34 mouse cellular contexts compared by ENCODE assay signal in the genomic region with DNA sequence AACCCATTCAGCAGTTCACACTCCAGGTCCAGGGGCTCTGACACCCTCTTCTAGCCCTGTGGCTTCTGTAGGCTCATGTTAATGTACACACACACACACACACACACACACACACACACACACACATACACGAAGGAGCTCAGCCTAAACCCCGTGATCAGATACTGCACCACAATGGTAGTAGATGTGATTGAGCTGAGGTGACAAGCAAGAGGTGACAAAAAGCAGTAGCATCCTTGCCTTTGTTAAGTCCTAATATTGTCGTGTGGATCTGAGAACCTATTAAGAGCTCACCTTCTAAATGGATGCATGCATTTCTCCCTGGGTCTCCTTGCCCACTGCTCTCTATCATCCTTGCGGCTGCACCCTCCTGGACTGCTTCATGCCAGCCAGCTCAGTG. TPM values are rescaled to one million over a fixed set of nuclear protein-coding genes. Genes with fewer than 3 reads are reported as not detected.
DNase-seq lines count a peak whose midpoint lies in the region; ATAC-seq and TF ChIP-seq lines count a peak whose summit lies in the region.
"Had no signal": no experiment of that assay in that cellular context is flagged by ENCODE, and none has a peak within 500 bp of the region (broad histone marks: within the 10 kb centered on the region; RNA-seq: fewer than 3 reads in every experiment).

No protein-coding gene starts in this region.

- H3K27me3 ChIP-seq in kidney, adult 2 months (replicated peaks; ENCODE audit: control insufficient read depth, insufficient read depth, low read length), result no peaks in the 10 kb centered on the region
- H3K27me3 ChIP-seq in kidney, embryonic 14.5 days (ENCODE audit: control insufficient read depth, insufficient read depth, low read length), result no peaks in the 10 kb centered on the region
- H3K27me3 ChIP-seq in midbrain, embryonic 12.5 days, result no peaks in the 10 kb centered on the region
- no peaks in the 10 kb centered on the region for H3K27me3 ChIP-seq in midbrain, embryonic 15.5 days (replicated peaks)
- no peaks in the 10 kb centered on the region for H3K27me3 ChIP-seq in liver, embryonic 14.5 days (ENCODE audit: control insufficient read depth, insufficient read depth, low read length)
- H3K27me3 ChIP-seq: embryonic facial prominence, embryonic 15.5 days; forebrain, embryonic 15.5 days; neural tube, embryonic 15.5 days; stomach, embryonic 15.5 days had no signal

- peak; percentile 33 for DNase-seq in kidney, adult 2 months
- DNase-seq in liver, embryonic 14.5 days (ENCODE audit: low read depth in 3 of 3, low spot score in 3 of 3), result no peak
- no peak for DNase-seq in heart, postnatal 4 days
- no peak for DNase-seq in adrenal gland, postnatal 10 days
- DNase-seq: B cell, adult 2 months; cerebellum, adult 8-10 months; cerebellum, postnatal 25 days; gastrocnemius, adult 2 months; gastrocnemius, postnatal 36 days; heart, adult 18-20 months; heart, postnatal 36 days; lung, adult 18-20 months; lung, postnatal 4 days; right cerebral cortex, postnatal 25 days; thymus, postnatal 14 days had no signal

- 54% methylated on average over 4 of the region's 4 CpGs for WGBS in kidney, adult 2 months
- 84% methylated on average over 4 of the region's 4 CpGs for WGBS in kidney, embryonic 14.5 days
- 95% methylated on average over 4 of the region's 4 CpGs for WGBS in midbrain, embryonic 12.5 days
- WGBS in midbrain, embryonic 15.5 days, result 77% methylated on average over 4 of the region's 4 CpGs
- WGBS in liver, embryonic 14.5 days (ENCODE audit: insufficient replicate concordance), result 48% methylated on average over 4 of the region's 4 CpGs

- no peak for TF ChIP-seq POLR2A in kidney, adult 2 months (IDR thresholded peaks at IDR 0.05; ENCODE audit: low read depth, low read length)

- ATAC-seq in kidney, embryonic 14.5 days (ENCODE audit: low FRiP score, low TSS enrichment), result no peak
- no peak for ATAC-seq in midbrain, embryonic 12.5 days (ENCODE audit: low FRiP score, low read depth)
- ATAC-seq in midbrain, embryonic 15.5 days (replicated peaks), result no peak
- ATAC-seq in liver, embryonic 14.5 days (ENCODE audit: insufficient read depth), result 0 out of 2 replicates have a peak, but pooled peaks have one; percentile 34
- ATAC-seq: activated CD4-positive, CD25-positive, alpha-beta regulatory T cell, adult 4 months; forebrain, embryonic 15.5 days; inflammation-experienced regulatory T-cells, adult 6 months; lung, postnatal 0 days had no signal

- TF ChIP-seq CTCF in kidney, adult 2 months (conservative IDR thresholded peaks at IDR 0.05; ENCODE audit: insufficient read depth, insufficient read length, low read depth, low read length), result no peak
- TF ChIP-seq CTCF in liver, embryonic 14.5 days (IDR thresholded peaks at IDR 0.05; ENCODE audit: low read depth), result no peak

- H3K36me3 ChIP-seq in kidney, adult 2 months (ENCODE audit: control insufficient read depth, insufficient read depth, low read length), result no peaks in the 10 kb centered on the region; the same call in 1 of the 2 replicates
- H3K36me3 ChIP-seq in kidney, embryonic 14.5 days (ENCODE audit: control insufficient read depth, insufficient read depth, low read length), result no peaks in the 10 kb centered on the region
- no peaks in the 10 kb centered on the region for H3K36me3 ChIP-seq in midbrain, embryonic 12.5 days
- no peaks in the 10 kb centered on the region for H3K36me3 ChIP-seq in midbrain, embryonic 15.5 days (replicated peaks)
- no peaks in the 10 kb centered on the region for H3K36me3 ChIP-seq in liver, embryonic 14.5 days (replicated peaks; ENCODE audit: control insufficient read depth, insufficient read depth, low read depth)
- H3K36me3 ChIP-seq: embryonic facial prominence, embryonic 10.5 days; embryonic facial prominence, embryonic 15.5 days; forebrain, embryonic 15.5 days; neural tube, embryonic 15.5 days; stomach, embryonic 15.5 days had no signal

- H3K9me3 ChIP-seq in kidney, embryonic 14.5 days (ENCODE audit: control insufficient read depth, low read length), result no peaks in the 10 kb centered on the region
- H3K9me3 ChIP-seq in midbrain, embryonic 12.5 days, result no peaks in the 10 kb centered on the region
- no peaks in the 10 kb centered on the region for H3K9me3 ChIP-seq in midbrain, embryonic 15.5 days
- H3K9me3 ChIP-seq in liver, embryonic 14.5 days (ENCODE audit: control insufficient read depth, low read length), result no peaks in the 10 kb centered on the region
- H3K9me3 ChIP-seq: embryonic facial prominence, embryonic 10.5 days; embryonic facial prominence, embryonic 15.5 days; forebrain, embryonic 15.5 days; megakaryocyte, embryonic 14.5 days; neural tube, embryonic 15.5 days; stomach, embryonic 15.5 days had no signal

- H3K4me2 ChIP-seq in kidney, embryonic 14.5 days (replicated peaks; ENCODE audit: low read depth, low read length), result no peak overlapping the region
- no peak overlapping the region for H3K4me2 ChIP-seq in midbrain, embryonic 12.5 days (replicated peaks)
- H3K4me2 ChIP-seq in midbrain, embryonic 15.5 days, result no peak overlapping the region
- peak overlapping the region; percentile 36 for H3K4me2 ChIP-seq in liver, embryonic 14.5 days (ENCODE audit: low read depth)
- H3K4me2 ChIP-seq: embryonic facial prominence, embryonic 15.5 days; forebrain, embryonic 15.5 days; heart, embryonic 11.5 days; hindbrain, embryonic 14.5 days; neural tube, embryonic 15.5 days; stomach, embryonic 15.5 days had no signal

- H3K9ac ChIP-seq in kidney, embryonic 14.5 days (ENCODE audit: low read depth, low read length), result no peak overlapping the region
- no peak overlapping the region for H3K9ac ChIP-seq in midbrain, embryonic 12.5 days (replicated peaks)
- no peak overlapping the region for H3K9ac ChIP-seq in midbrain, embryonic 15.5 days
- no peak overlapping the region for H3K9ac ChIP-seq in liver, embryonic 14.5 days (replicated peaks)
- H3K9ac ChIP-seq: embryonic facial prominence, embryonic 15.5 days; forebrain, embryonic 15.5 days; hindbrain, embryonic 14.5 days; neural tube, embryonic 15.5 days; stomach, embryonic 15.5 days had no signal

- H3K27ac ChIP-seq in kidney, adult 2 months (ENCODE audit: insufficient read depth, low read depth, low read length), result peak overlapping the region; percentile 100
- no peak overlapping the region for H3K27ac ChIP-seq in kidney, embryonic 14.5 days (ENCODE audit: low read depth, low read length)
- H3K27ac ChIP-seq in midbrain, embryonic 12.5 days (replicated peaks), result peak overlapping the region; percentile 1; the same call in 1 of the 2 replicates
- H3K27ac ChIP-seq in midbrain, embryonic 15.5 days, result no peak overlapping the region
- no peak overlapping the region for H3K27ac ChIP-seq in liver, embryonic 14.5 days
- H3K27ac ChIP-seq: embryonic facial prominence, embryonic 10.5 days; embryonic facial prominence, embryonic 15.5 days; forebrain, embryonic 15.5 days; gastrocnemius, adult 2 months; hindbrain, embryonic 14.5 days; neural tube, embryonic 15.5 days; stomach, embryonic 15.5 days had no signal

- peak overlapping the region; percentile 60 for H3K4me3 ChIP-seq in kidney, adult 2 months (ENCODE audit: insufficient read depth, low read depth, low read length)
- no peak overlapping the region for H3K4me3 ChIP-seq in kidney, embryonic 14.5 days (ENCODE audit: low read length)
- H3K4me3 ChIP-seq in midbrain, embryonic 12.5 days, result no peak overlapping the region
- H3K4me3 ChIP-seq in midbrain, embryonic 15.5 days, result no peak overlapping the region
- peak overlapping the region; percentile 30 to 47 for H3K4me3 ChIP-seq in liver, embryonic 14.5 days (ENCODE audit: insufficient read depth in 1 of 2, low read depth in 2 of 2, low read length in 2 of 2)
- H3K4me3 ChIP-seq: embryonic facial prominence, embryonic 10.5 days; embryonic facial prominence, embryonic 15.5 days; forebrain, embryonic 15.5 days; gastrocnemius, adult 2 months; megakaryocyte, embryonic 14.5 days; neural tube, embryonic 15.5 days; stomach, embryonic 15.5 days had no signal

- H3K4me1 ChIP-seq in kidney, adult 2 months (ENCODE audit: control insufficient read depth, insufficient read depth, low read length), result peaks cover 21% of the 10 kb centered on the region
- 0 out of 2 replicates have a peak, but pooled peaks cover 5% of the 10 kb centered on the region for H3K4me1 ChIP-seq in kidney, embryonic 14.5 days (ENCODE audit: control insufficient read depth, insufficient read depth, low read length)
- H3K4me1 ChIP-seq in midbrain, embryonic 12.5 days, result peaks cover 36% of the 10 kb centered on the region
- H3K4me1 ChIP-seq in midbrain, embryonic 15.5 days, result peaks cover 34% of the 10 kb centered on the region
- peaks cover 0 to 13% of the 10 kb centered on the region in 2 experiments; a peak in 1 of 4 replicates for H3K4me1 ChIP-seq in liver, embryonic 14.5 days (replicated peaks; ENCODE audit: control insufficient read depth in 2 of 2, insufficient read depth in 2 of 2, low read length in 1 of 2)

- no peak for TF ChIP-seq EP300 in liver, embryonic 14.5 days (IDR thresholded peaks at IDR 0.05; ENCODE audit: low read depth)

RNA-seq across cellular contexts. Expression of gene Hgd, which starts 0.7 kb away (rescaled TPM):
- polyA plus RNA-seq in kidney, adult 2 months (2012; rRNA removed), result 398 and 426 TPM in 2 replicates
- 0.26 and 0.53 TPM in 2 replicates for polyA plus RNA-seq in kidney, embryonic 14.5 days (2014; fragmentation: Nextera tagmentation; extraction: Ambion mirVana)
- polyA plus RNA-seq in midbrain, embryonic 12.5 days (2016; fragmentation: Nextera tagmentation; extraction: Ambion mirVana), result 0.21 TPM in 1 of 2 replicates, not detected in the other
- 0.14 and 0.37 TPM in 2 replicates for polyA plus RNA-seq in midbrain, embryonic 15.5 days (2015; fragmentation: Nextera tagmentation; extraction: Ambion mirVana)
- polyA plus RNA-seq in liver, embryonic 14.5 days (2012; rRNA removed), result 20.3 and 21.3 TPM in 2 replicates
- polyA plus RNA-seq in liver, embryonic 14.5 days (2014; fragmentation: Nextera tagmentation; extraction: Ambion mirVana), result 32.7 and 34.6 TPM in 2 replicates
- total RNA-seq in heart, postnatal 4 days (2021), result under 1 TPM in 1 of 2 experiments, not detected in 1; 0.74 TPM
- 10 to 100 TPM; 20.0 to 33.9 TPM for total RNA-seq in adrenal gland, postnatal 10 days (2021)
- total RNA-seq: gastrocnemius, adult 2 months; gastrocnemius, postnatal 36 days; heart, adult 18-20 months; layer of hippocampus, adult 18-20 months; left cerebral cortex, adult 18-20 months; left cerebral cortex, postnatal 14 days had no signal
- polyA plus RNA-seq: activated CD4-positive, CD25-positive, alpha-beta regulatory T cell, adult 4 months; adrenal gland, adult 2 months; embryonic facial prominence, embryonic 15.5 days; inflammation-experienced regulatory T-cells, adult 6 months; limb, embryonic 11.5 days had no signal

RNA-seq across cellular contexts. Expression of gene Rabl3, which starts 41.0 kb away (rescaled TPM):
- polyA plus RNA-seq in kidney, adult 2 months (2012; rRNA removed), result 3.0 and 4.2 TPM in 2 replicates
- 21.4 and 28.6 TPM in 2 replicates for polyA plus RNA-seq in kidney, embryonic 14.5 days (2014; fragmentation: Nextera tagmentation; extraction: Ambion mirVana)
- 35.5 and 36.2 TPM in 2 replicates for polyA plus RNA-seq in midbrain, embryonic 12.5 days (2016; fragmentation: Nextera tagmentation; extraction: Ambion mirVana)
- 18.9 and 19.9 TPM in 2 replicates for polyA plus RNA-seq in midbrain, embryonic 15.5 days (2015; fragmentation: Nextera tagmentation; extraction: Ambion mirVana)
- polyA plus RNA-seq in liver, embryonic 14.5 days (2012; rRNA removed), result 3.8 TPM in 2 replicates
- 14.0 and 15.4 TPM in 2 replicates for polyA plus RNA-seq in liver, embryonic 14.5 days (2014; fragmentation: Nextera tagmentation; extraction: Ambion mirVana)
- 10 to 100 TPM; 15.3 to 16.4 TPM for total RNA-seq in heart, postnatal 4 days (2021)
- 10 to 100 TPM; 11.1 to 13.1 TPM for total RNA-seq in adrenal gland, postnatal 10 days (2021)

RNA-seq across cellular contexts. Expression of gene Gtf2e1, which starts 41.1 kb away (rescaled TPM):
- 4.3 and 5.6 TPM in 2 replicates for polyA plus RNA-seq in kidney, adult 2 months (2012; rRNA removed)
- 16.6 and 33.9 TPM in 2 replicates for polyA plus RNA-seq in kidney, embryonic 14.5 days (2014; fragmentation: Nextera tagmentation; extraction: Ambion mirVana)
- polyA plus RNA-seq in midbrain, embryonic 12.5 days (2016; fragmentation: Nextera tagmentation; extraction: Ambion mirVana), result 46.7 and 53.7 TPM in 2 replicates
- 32.0 and 32.4 TPM in 2 replicates for polyA plus RNA-seq in midbrain, embryonic 15.5 days (2015; fragmentation: Nextera tagmentation; extraction: Ambion mirVana)
- 4.3 and 6.6 TPM in 2 replicates for polyA plus RNA-seq in liver, embryonic 14.5 days (2012; rRNA removed)
- polyA plus RNA-seq in liver, embryonic 14.5 days (2014; fragmentation: Nextera tagmentation; extraction: Ambion mirVana), result 8.6 and 9.7 TPM in 2 replicates
- total RNA-seq in heart, postnatal 4 days (2021), result 10 to 100 TPM in 1 of 2 experiments, 1 to 10 TPM in 1; 9.4 to 10.7 TPM
- 10 to 100 TPM; 13.8 to 14.2 TPM for total RNA-seq in adrenal gland, postnatal 10 days (2021)

Comparison
In these comparisons a context has a peak if more than half of its experiments do, and no peak if none do; other contexts are left out.
1. H3K27ac ChIP-seq: peak in kidney, adult 2 months (single experiment) and midbrain, embryonic 12.5 days (single experiment); none in kidney, embryonic 14.5 days (single experiment), midbrain, embryonic 15.5 days (single experiment) and liver, embryonic 14.5 days (single experiment).
2. H3K4me3 ChIP-seq: peak in kidney, adult 2 months (single experiment) and liver, embryonic 14.5 days (2 of 2); none in kidney, embryonic 14.5 days (single experiment), midbrain, embryonic 12.5 days (single experiment) and midbrain, embryonic 15.5 days (single experiment).
3. RNA of gene Hgd, which starts 0.7 kb away (polyA plus RNA-seq): 398 to 426 TPM in kidney, adult 2 months and 20.3 to 34.6 TPM in liver, embryonic 14.5 days; 0.26 to 0.53 TPM in kidney, embryonic 14.5 days, 0.14 to 0.37 TPM in midbrain, embryonic 15.5 days and 0.21 TPM in midbrain, embryonic 12.5 days; every median in the first group is over 10 times any median in the second.